Mouse (Mus musculus) hindbrain, embryonic 13.5 days (tissue): Measurements from ENCODE around the gene Atl1. TPM values are rescaled to one million over a fixed set of nuclear protein-coding genes. Genes with fewer than 3 reads are reported as not detected.

Experiments used
- ATAC-seq: fragments of 200-750 bp; cut with Nextera tagmentation; 2 replicates; pipeline ENCODE4 v1.8.0; 2017; ENCODE audit warnings: moderate TSS enrichment; ENCODE audit not compliant: low FRiP score
- H3K27ac ChIP-seq: fragments of 300-500 bp; sonication (generic); 2 replicates; pipeline ENCODE4 v1.5.1; 2015; ENCODE audit warnings: inconsistent platforms, mild to moderate bottlenecking, moderate library complexity
- H3K27me3 ChIP-seq: fragments of 300-500 bp; sonication (generic); 2 replicates; pipeline ENCODE4 v1.6.1; 2015; ENCODE audit warnings: mild to moderate bottlenecking, inconsistent platforms
- H3K36me3 ChIP-seq: fragments of 300-500 bp; sonication (generic); 2 replicates; pipeline ENCODE4 v1.6.1; 2015; ENCODE audit warnings: mild to moderate bottlenecking, inconsistent platforms
- H3K4me1 ChIP-seq: fragments of 300-500 bp; sonication (generic); replicated peaks from 2 replicates; pipeline ENCODE4 v1.6.1; 2015; ENCODE audit warnings: inconsistent platforms
- H3K4me2 ChIP-seq: fragments of 300-500 bp; sonication (generic); 2 replicates; pipeline ENCODE4 v1.6.1; 2015; ENCODE audit warnings: inconsistent platforms, mild to moderate bottlenecking, moderate library complexity
- H3K4me3 ChIP-seq: fragments of 300-500 bp; sonication (generic); 2 replicates; pipeline ENCODE4 v1.5.1; 2015; ENCODE audit warnings: mild to moderate bottlenecking, inconsistent platforms
- H3K9ac ChIP-seq: fragments of 300-500 bp; sonication (generic); 2 replicates; pipeline ENCODE4 v1.6.1; 2015; ENCODE audit warnings: mild to moderate bottlenecking, inconsistent platforms
- H3K9me3 ChIP-seq: fragments of 300-500 bp; sonication (generic); 2 replicates; pipeline ENCODE4 v1.6.1; 2016; ENCODE audit warnings: inconsistent platforms
- WGBS: fragments of 180-500 bp; shearing (Covaris S2); methylation state at CpG from one replicate; pipeline ENCODE4 v1.1.7; 2015; 5-methylcytosine and 5-hydroxymethylcytosine counted together
- polyA plus RNA-seq: library from polyadenylated mRNA; unstranded; fragments of >200 nt; fragmentation: Nextera tagmentation; extraction: Ambion mirVana; gene quantifications from 2 replicates; pipeline ENCODE4 v1.2.1, GENCODE M21; 2015

The Atl1 gene
- 126 and 131 TPM in 2 replicates for polyA plus RNA-seq

DNA sequence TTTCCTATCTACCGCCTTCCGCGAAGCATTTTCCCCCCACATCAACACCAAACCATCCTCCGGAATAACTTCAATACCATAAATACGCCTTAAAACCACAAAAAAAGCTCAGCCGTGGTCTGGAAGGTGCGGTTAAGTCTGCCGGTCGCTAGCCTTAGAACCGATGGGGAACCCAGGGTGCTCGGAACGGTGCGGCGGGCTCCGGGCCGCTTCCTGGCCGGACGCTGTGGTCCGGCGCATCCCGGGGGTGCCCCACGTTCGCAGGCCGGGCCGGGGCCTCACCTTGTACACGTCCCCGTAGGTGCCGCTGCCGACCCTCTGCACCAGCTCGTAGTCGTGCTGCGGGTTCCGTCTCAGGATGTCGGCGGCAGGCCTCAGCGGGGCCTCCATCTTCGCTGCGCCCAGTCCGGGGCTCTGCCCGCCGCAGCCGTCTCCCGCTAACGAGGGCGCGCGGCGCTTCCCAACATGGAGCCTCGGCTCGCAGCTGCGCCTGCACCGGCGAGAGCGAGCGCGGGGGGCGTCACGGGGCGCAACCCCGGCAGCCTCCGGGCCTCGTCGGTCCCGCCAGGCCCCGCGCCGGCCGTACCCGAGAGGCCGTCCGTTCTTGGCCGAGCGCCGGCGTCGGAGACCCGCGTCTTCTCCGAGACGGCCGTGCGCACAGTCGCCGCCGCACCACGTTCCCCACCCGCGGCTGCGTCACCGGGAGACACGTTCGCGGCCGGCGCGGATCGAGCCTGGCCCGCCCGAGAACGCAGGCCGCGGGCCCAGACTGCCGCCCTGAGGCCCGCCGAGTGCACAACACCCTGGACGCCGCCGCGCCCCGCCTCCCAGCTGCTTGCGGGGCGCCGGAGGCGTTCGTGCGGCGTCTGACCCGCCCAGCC lies at the start of gene Atl1, which contains the start of gene Map4k5:
Atl1 (plus strand) TSS at position 244 of the 881 bp plus-strand sequence.
Map4k5 (minus strand) TSS at position 830 of the 881 bp plus-strand sequence.
- Histone ChIP-seq H3K4me2 (peak within 1 kb of the TSS; percentile 66), H3K27ac (peak within 1 kb of the TSS; percentile 98), H3K36me3 (no peaks in the 10 kb centered on the region), H3K9ac (peak within 1 kb of the TSS; percentile 96), H3K9me3 (no peaks in the 10 kb centered on the region), H3K27me3 (no peaks in the 10 kb centered on the region), H3K4me3 (peak within 1 kb of the TSS; percentile 90), H3K4me1 (peaks cover 31% of the 10 kb centered on the region)
- under 1% methylated on average over 108 of the region's 118 CpGs for whole genome bisulfite sequencing
- peak; percentile 97 for ATAC-seq

DNA sequence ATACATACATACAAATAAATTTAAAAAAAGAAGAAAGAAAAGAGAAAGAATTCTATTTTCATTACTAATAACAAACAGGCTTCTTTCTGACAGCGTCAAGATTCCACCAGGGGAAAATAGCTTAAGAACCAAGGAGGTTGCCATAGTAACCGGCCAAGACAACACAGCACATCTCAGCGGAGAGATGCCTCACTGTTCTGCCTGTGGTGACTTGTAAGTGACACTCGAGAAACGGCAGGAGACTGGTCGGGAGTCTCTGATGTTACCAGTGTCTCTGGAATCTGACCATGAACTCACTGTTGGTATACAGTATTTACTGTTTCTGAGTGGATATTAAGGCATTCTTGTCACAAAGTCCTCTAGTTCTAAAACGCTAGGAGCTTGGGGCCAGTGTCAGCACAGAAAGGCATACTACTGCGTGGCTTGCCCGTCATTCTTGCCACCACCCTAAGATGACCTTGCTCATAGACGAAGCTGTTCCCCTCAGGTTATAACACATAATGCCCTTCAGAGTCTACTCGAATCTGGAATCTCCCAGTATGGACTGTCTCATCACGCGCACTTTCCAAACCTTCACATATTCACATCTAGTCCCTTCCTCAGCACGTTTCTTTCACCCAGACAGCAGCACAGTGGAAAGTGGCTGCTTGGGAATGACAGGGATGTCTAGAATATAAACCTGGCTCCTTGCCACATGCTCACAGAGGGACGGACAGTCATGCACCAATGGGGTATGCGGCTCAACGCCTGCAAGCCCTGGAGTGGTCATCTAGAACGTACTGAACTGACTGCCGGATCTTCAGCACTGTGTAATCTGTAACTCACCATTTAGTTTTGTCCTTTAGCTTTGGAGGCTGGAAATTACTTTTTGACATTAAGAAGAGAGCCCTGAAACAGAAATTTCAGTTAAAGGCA lies 48.6 kb upstream of the Atl1 start:
- H3K36me3 ChIP-seq, result peaks cover 59% of the 10 kb centered on the region
- 52% methylated on average over 19 of the region's 19 CpGs for WGBS

DNA sequence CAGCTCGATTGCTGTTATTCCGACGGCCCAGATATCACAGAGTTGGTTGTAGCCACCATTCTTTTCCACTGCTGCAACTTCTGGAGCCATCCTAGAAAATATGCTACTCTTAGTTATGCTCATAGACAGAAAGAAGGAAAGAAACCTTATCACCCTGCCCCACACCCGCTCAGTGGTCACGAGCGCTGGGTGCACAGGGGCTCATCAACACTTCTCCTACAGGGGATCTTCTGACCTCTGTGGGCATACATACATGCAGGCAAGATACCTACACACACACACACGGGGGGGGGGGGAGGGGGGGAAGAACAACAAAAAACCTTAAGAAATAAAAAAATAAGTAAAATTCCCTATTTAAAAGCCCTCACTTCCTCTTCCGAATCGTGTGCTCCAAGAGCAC lies 46.7 kb upstream of the Atl1 start:
- Histone ChIP-seq H3K27me3 (no peaks in the 10 kb centered on the region), H3K4me3 (no peak overlapping the region), H3K9ac (no peak overlapping the region), H3K4me2 (no peak overlapping the region), H3K27ac (no peak overlapping the region), H3K36me3 (peaks cover 51% of the 10 kb centered on the region), H3K9me3 (no peaks in the 10 kb centered on the region), H3K4me1 (peaks cover 12% of the 10 kb centered on the region)
- WGBS, result 94% methylated on average over 9 of the region's 9 CpGs
- ATAC-seq, result no peak

More for the DNA sequence above, 48.6 kb upstream of the Atl1 start:
- Histone ChIP-seq H3K4me3 (no peak overlapping the region), H3K9me3 (no peaks in the 10 kb centered on the region), H3K4me2 (no peak overlapping the region), H3K4me1 (peaks cover 12% of the 10 kb centered on the region), H3K9ac (no peak overlapping the region), H3K27me3 (no peaks in the 10 kb centered on the region), H3K27ac (peak overlapping the region; percentile 52)
- peak; percentile 82 for ATAC-seq

GRCm38 (mm10) chr12:69846499-69846898 lies 45.9 kb upstream of the Atl1 start:
- Histone ChIP-seq H3K27ac (no peak overlapping the region), H3K36me3 (peaks cover 48% of the 10 kb centered on the region), H3K27me3 (no peaks in the 10 kb centered on the region), H3K4me1 (peaks cover 12% of the 10 kb centered on the region), H3K9ac (no peak overlapping the region), H3K4me3 (no peak overlapping the region), H3K9me3 (no peaks in the 10 kb centered on the region), H3K4me2 (no peak overlapping the region)
- no peak for ATAC-seq
- 94% methylated on average over 9 of the region's 9 CpGs for WGBS

DNA sequence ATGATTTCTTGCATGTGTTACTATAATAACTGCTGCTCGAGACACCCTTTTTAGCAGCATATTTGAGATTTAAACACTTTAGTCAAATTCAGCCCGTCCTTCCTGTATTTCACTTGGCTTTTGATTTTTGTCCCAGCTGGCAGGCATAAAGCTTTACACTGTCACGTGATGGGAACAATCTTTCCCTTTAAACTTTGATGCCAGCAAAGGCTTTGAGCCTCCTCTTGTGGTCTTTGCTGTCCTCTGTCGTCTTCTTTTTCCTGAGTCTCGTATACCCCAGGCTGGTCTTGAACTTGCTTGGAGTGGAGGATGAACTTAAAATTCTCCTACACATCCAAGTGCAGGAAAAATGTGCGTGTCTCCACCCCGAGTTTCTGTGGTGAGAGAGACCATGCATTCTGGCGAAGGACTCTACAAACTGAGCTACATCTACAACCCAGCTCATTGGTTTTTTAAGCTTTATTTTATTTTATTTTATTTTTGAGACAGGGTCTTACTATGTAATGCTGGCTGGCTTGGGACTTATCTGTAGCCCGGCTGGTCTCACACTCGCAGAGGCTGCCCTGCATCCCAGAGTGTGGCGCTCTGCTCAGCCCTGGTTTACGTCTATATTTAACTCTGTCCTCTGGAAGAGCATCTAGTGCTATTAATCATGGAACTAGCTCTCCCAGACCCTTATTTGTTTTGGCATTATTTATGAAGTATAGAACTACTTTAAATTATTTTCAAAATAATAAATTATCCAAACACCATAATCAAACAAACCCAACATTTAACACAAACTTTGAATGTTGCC lies 44.1 kb upstream of the Atl1 start:
- 87% methylated on average over 12 of the region's 12 CpGs for WGBS
- Histone ChIP-seq H3K27me3 (no peaks in the 10 kb centered on the region), H3K36me3 (peaks cover 54% of the 10 kb centered on the region), H3K27ac (no peak overlapping the region), H3K9me3 (no peaks in the 10 kb centered on the region), H3K4me2 (no peak overlapping the region), H3K4me3 (no peak overlapping the region), H3K4me1 (peaks cover 10% of the 10 kb centered on the region), H3K9ac (no peak overlapping the region)
- no peak for ATAC-seq

DNA sequence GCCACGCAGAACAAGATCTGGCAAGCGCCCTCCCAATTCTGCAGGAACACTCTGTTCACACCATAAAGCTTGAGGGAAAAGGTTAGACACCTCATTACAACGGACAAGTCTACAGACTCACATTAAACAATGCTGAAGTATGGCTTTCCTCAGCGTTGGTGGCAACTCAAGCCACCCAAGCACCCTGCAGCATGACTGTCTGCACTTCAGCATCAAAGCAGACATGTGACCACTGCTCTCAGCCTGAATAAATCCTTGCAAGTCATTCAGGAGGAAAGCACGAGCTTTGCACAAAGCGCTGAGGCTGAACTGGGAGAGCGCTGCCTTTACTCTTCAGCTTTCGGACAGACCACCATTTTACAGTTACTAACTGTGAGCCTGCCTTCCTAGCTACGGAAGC lies 40.1 kb upstream of the Atl1 start:
- WGBS, result 87% methylated on average over 9 of the region's 9 CpGs
- Histone ChIP-seq H3K4me2 (no peak overlapping the region), H3K36me3 (peaks cover 42% of the 10 kb centered on the region), H3K9me3 (no peaks in the 10 kb centered on the region), H3K4me1 (no peaks in the 10 kb centered on the region), H3K9ac (no peak overlapping the region), H3K27ac (no peak overlapping the region), H3K4me3 (no peak overlapping the region), H3K27me3 (no peaks in the 10 kb centered on the region)
- ATAC-seq, result no peak

DNA sequence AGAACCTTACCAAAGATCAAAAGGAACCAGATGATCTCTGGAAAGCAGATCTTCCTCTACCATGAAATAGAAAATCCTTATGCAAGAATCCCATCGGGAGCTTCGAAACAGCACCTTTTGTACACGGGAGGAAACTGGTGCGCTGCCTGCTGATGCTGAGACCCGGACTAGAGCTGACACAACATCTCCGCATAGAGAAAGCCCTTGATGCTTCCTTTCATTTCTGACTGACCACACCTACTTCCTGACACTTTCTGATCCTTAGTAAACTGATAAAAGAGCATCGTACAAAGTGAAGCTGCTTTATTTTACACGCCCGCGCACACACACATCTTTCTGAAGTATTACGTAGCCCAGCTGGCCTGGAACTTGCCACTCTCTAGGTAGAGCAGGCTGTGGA lies 39.0 kb upstream of the Atl1 start:
- 87% methylated on average over 11 of the region's 11 CpGs for WGBS
- no peaks in the 10 kb centered on the region for H3K9me3 ChIP-seq
- no peaks in the 10 kb centered on the region for H3K27me3 ChIP-seq
- H3K36me3 ChIP-seq, result peaks cover 37% of the 10 kb centered on the region
- no peak overlapping the region for H3K27ac ChIP-seq
- no peak overlapping the region for H3K9ac ChIP-seq
- no peak for ATAC-seq
- no peak overlapping the region for H3K4me3 ChIP-seq
- no peak overlapping the region for H3K4me2 ChIP-seq
- no peaks in the 10 kb centered on the region for H3K4me1 ChIP-seq

- no peak overlapping the region for H3K4me2 ChIP-seq
- no peak overlapping the region for H3K27ac ChIP-seq
- no peak overlapping the region for H3K4me3 ChIP-seq
- ATAC-seq, result no peak
- H3K9me3 ChIP-seq, result no peaks in the 10 kb centered on the region
- no peak overlapping the region for H3K9ac ChIP-seq
- 92% methylated on average over 2 of the region's 2 CpGs for WGBS
- H3K36me3 ChIP-seq, result peaks cover 33% of the 10 kb centered on the region
- H3K4me1 ChIP-seq, result no peaks in the 10 kb centered on the region
- no peaks in the 10 kb centered on the region for H3K27me3 ChIP-seq
Observed at GRCm38 (mm10) chr12:69853942-69854341, 38.5 kb upstream of the Atl1 start.

GRCm38 (mm10) chr12:69855641-69856300 lies 36.6 kb upstream of the Atl1 start:
- no peak for ATAC-seq
- H3K9me3 ChIP-seq, result no peaks in the 10 kb centered on the region
- H3K4me2 ChIP-seq, result no peak overlapping the region
- H3K27ac ChIP-seq, result no peak overlapping the region
- H3K36me3 ChIP-seq, result peaks cover 25% of the 10 kb centered on the region
- H3K4me3 ChIP-seq, result no peak overlapping the region
- no peak overlapping the region for H3K9ac ChIP-seq
- 97% methylated on average over 12 of the region's 12 CpGs for WGBS
- no peaks in the 10 kb centered on the region for H3K4me1 ChIP-seq
- no peaks in the 10 kb centered on the region for H3K27me3 ChIP-seq

DNA sequence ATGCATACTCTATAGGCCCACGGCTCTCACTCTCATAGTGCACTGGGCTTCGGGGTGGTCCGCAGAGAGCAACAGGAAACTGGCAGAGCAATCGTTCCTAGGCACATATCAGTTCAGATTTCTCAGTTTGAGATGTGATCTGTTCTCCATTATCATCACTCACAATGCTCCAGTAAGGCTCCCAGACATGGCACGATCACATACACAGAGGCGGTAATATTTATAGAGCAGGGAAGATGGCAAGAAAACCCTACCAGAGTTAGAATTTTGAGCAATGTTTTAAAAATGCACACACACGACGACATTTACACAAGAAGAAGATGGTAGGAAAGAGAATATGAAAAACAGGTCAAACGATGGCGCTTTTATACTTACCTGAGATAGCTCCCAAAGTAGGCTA lies 36.0 kb upstream of the Atl1 start:
- H3K4me2 ChIP-seq, result no peak overlapping the region
- no peaks in the 10 kb centered on the region for H3K4me1 ChIP-seq
- H3K36me3 ChIP-seq, result peaks cover 25% of the 10 kb centered on the region
- no peaks in the 10 kb centered on the region for H3K9me3 ChIP-seq
- no peak for ATAC-seq
- H3K27ac ChIP-seq, result no peak overlapping the region
- no peaks in the 10 kb centered on the region for H3K27me3 ChIP-seq
- H3K4me3 ChIP-seq, result no peak overlapping the region
- 96% methylated on average over 10 of the region's 10 CpGs for WGBS
- no peak overlapping the region for H3K9ac ChIP-seq

DNA sequence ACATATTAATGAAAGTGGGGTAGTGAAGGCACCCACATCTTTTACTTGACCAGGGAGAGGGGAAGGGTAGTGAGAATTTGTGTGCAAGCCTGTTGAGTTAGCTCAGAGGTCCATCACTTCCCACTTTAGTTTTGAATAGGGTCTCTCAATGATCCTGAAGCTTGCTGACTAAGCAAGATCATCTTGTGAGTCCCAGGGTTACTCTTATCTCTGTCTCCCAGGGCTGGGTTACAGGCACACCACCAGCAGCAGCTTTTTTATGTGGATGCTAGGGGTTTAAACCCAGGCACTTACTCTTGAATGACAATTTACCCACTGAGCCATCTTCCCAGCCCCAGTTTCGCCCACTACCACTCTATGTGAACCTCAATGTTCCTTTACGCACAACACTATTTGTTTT lies 34.8 kb upstream of the Atl1 start:
- Histone ChIP-seq H3K9me3 (no peaks in the 10 kb centered on the region), H3K27me3 (no peaks in the 10 kb centered on the region), H3K36me3 (peaks cover 18% of the 10 kb centered on the region), H3K9ac (no peak overlapping the region), H3K27ac (no peak overlapping the region), H3K4me1 (no peaks in the 10 kb centered on the region), H3K4me2 (no peak overlapping the region), H3K4me3 (no peak overlapping the region)
- ATAC-seq, result no peak
- WGBS, result 95% methylated on average over 2 of the region's 2 CpGs
